Mouse (Mus musculus) brain, embryonic 14.5 days (tissue): ENCODE results near the gene Nhlh2.

Source experiments
- CTCF ChIP-seq: fragments of 200-500 bp; IDR thresholded peaks from 2 replicates; pipeline ENCODE4 v1.5.1; 2012; ENCODE audit warnings: inconsistent platforms, mild to moderate bottlenecking, moderate library complexity, borderline replicate concordance; ENCODE audit not compliant: insufficient read depth, insufficient read length; ENCODE audit errors: extremely low read depth
- POLR2A ChIP-seq: fragments of 200-500 bp; IDR thresholded peaks from 2 replicates; pipeline ENCODE4 v1.6.1; 2012; ENCODE audit warnings: mild to moderate bottlenecking, inconsistent platforms, borderline replicate concordance; ENCODE audit not compliant: poor library complexity, insufficient read depth, insufficient read length, severe bottlenecking; ENCODE audit errors: extremely low read depth

GRCm38 (mm10) chr3:102024981-102025451 is 15.1 kb downstream of the Nhlh2 start:
- TF ChIP-seq CTCF (no peak), POLR2A (no peak)
